Mouse (Mus musculus): ENCODE results near the gene Lpcat3. TPM values are rescaled to one million over a fixed set of nuclear protein-coding genes. Genes with fewer than 3 reads are reported as not detected.

Lpcat3 gene
- polyA plus RNA-seq, 1 experiment from 2014 or later = 46.9 TPM

DNA sequence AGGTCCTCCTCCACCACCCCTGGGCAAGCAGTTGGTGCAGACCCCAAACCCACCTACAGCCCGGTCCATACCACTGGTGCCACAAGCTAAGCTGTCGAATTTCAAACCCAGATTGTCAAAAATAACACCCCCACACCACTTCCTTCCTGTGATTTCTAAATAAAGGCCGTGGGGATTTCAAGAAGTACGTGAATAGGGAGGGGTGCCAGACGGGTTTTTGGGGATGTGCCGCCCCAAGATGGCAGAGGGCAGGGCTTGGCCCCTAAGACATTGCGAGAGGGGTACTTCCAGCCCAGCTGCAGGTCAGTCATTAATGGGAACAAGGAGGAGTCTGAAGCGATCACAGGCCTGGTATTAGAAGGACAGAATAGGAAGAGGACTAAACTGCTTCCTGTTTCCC, 60.7 kb downstream of the Lpcat3 start:
- Histone ChIP-seq H3K9me3 (no peaks in the 10 kb centered on the region), H3K4me3 (replicated peaks) (no peak overlapping the region), H3K36me3 (no peaks in the 10 kb centered on the region), H3K4me2 (no peak overlapping the region), H3K27me3 (no peaks in the 10 kb centered on the region), H3K27ac (no peak overlapping the region), H3K9ac (replicated peaks) (no peak overlapping the region), H3K4me1 (replicated peaks) (no peaks in the 10 kb centered on the region)
- WGBS = 72% methylated on average over 8 of the region's 8 CpGs
- no peak for ATAC-seq (ENCODE audit: insufficient number of reproducible peaks, insufficient read depth, low FRiP score, low TSS enrichment, low read depth)

DNA sequence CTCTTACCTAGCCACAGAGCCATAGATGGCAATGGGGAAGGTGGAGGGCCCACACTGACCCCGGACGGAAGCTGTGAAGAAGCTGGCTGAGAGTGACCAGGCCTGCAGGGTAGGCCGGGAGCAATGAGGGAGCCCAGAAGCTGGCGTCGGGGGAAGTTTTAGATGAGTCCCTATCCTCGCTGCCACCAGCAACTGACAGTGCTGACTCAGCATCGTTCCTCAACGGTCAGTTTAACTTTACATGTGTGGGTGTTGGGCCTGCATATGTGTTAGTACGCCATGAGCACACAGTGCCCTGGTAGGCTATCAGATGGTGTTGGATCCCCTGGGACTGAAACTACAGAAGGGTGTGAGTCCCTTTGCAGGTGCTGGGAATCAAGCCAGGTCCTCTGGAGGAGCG, 61.6 kb downstream of the Lpcat3 start:
- Histone ChIP-seq H3K9me3 (no peaks in the 10 kb centered on the region), H3K27me3 (no peaks in the 10 kb centered on the region), H3K4me3 (replicated peaks) (no peak overlapping the region), H3K36me3 (no peaks in the 10 kb centered on the region), H3K9ac (replicated peaks) (no peak overlapping the region), H3K4me1 (replicated peaks) (no peaks in the 10 kb centered on the region), H3K27ac (no peak overlapping the region), H3K4me2 (no peak overlapping the region)
- 86% methylated on average over 10 of the region's 10 CpGs for WGBS
- no peak for ATAC-seq (ENCODE audit: insufficient number of reproducible peaks, insufficient read depth, low FRiP score, low TSS enrichment, low read depth)

GRCm38 (mm10) chr6:124728621-124729020, 65.8 kb downstream of the Lpcat3 start:
- Histone ChIP-seq H3K27ac (no peak overlapping the region), H3K4me1 (replicated peaks) (peaks cover 9% of the 10 kb centered on the region; the same call in 1 of the 2 replicates), H3K9ac (replicated peaks) (no peak overlapping the region), H3K36me3 (no peaks in the 10 kb centered on the region), H3K9me3 (no peaks in the 10 kb centered on the region), H3K27me3 (no peaks in the 10 kb centered on the region), H3K4me2 (no peak overlapping the region), H3K4me3 (replicated peaks) (no peak overlapping the region)
- WGBS = 90% methylated on average over 10 of the region's 10 CpGs
- ATAC-seq (ENCODE audit: insufficient number of reproducible peaks, insufficient read depth, low FRiP score, low TSS enrichment, low read depth) = no peak

- 77% methylated on average over 8 of the region's 8 CpGs for WGBS
- no peak overlapping the region for H3K4me3 ChIP-seq (replicated peaks)
- peaks cover 9% of the 10 kb centered on the region; the same call in 1 of the 2 replicates for H3K4me1 ChIP-seq (replicated peaks)
- no peaks in the 10 kb centered on the region for H3K36me3 ChIP-seq
- H3K27ac ChIP-seq = no peak overlapping the region
- H3K27me3 ChIP-seq = no peaks in the 10 kb centered on the region
- no peaks in the 10 kb centered on the region for H3K9me3 ChIP-seq
- no peak overlapping the region for H3K4me2 ChIP-seq
- H3K9ac ChIP-seq (replicated peaks) = no peak overlapping the region
- no peak for ATAC-seq (ENCODE audit: insufficient number of reproducible peaks, insufficient read depth, low FRiP score, low TSS enrichment, low read depth)
Observed at GRCm38 (mm10) chr6:124729850-124730705, 67.3 kb downstream of the Lpcat3 start.

- H3K27me3 ChIP-seq = no peaks in the 10 kb centered on the region
- no peaks in the 10 kb centered on the region for H3K9me3 ChIP-seq
- no peaks in the 10 kb centered on the region for H3K36me3 ChIP-seq
- WGBS = 79% methylated on average over 7 of the region's 7 CpGs
- no peak overlapping the region for H3K27ac ChIP-seq
- peaks cover 9% of the 10 kb centered on the region; the same call in 1 of the 2 replicates for H3K4me1 ChIP-seq (replicated peaks)
- no peak overlapping the region for H3K9ac ChIP-seq (replicated peaks)
- H3K4me2 ChIP-seq = no peak overlapping the region
- no peak overlapping the region for H3K4me3 ChIP-seq (replicated peaks)
- ATAC-seq (ENCODE audit: insufficient number of reproducible peaks, insufficient read depth, low FRiP score, low TSS enrichment, low read depth) = no peak
Observed at GRCm38 (mm10) chr6:124731038-124731437, 68.2 kb downstream of the Lpcat3 start.

- H3K4me2 ChIP-seq = no peak overlapping the region
- no peak overlapping the region for H3K9ac ChIP-seq (replicated peaks)
- H3K9me3 ChIP-seq = no peaks in the 10 kb centered on the region
- peaks cover 9% of the 10 kb centered on the region; the same call in 1 of the 2 replicates for H3K4me1 ChIP-seq (replicated peaks)
- 53% methylated on average over 19 of the region's 19 CpGs for WGBS
- no peaks in the 10 kb centered on the region for H3K36me3 ChIP-seq
- H3K4me3 ChIP-seq (replicated peaks) = no peak overlapping the region
- no peaks in the 10 kb centered on the region for H3K27me3 ChIP-seq
- no peak for ATAC-seq (ENCODE audit: insufficient number of reproducible peaks, insufficient read depth, low FRiP score, low TSS enrichment, low read depth)
- H3K27ac ChIP-seq = 0 out of 2 replicates have a peak overlapping the region, but pooled peaks have one; percentile 2
Observed at GRCm38 (mm10) chr6:124732476-124733370, 69.9 kb downstream of the Lpcat3 start.

GRCm38 (mm10) chr6:124734417-124734816, 71.6 kb downstream of the Lpcat3 start:
- H3K4me2 ChIP-seq = no peak overlapping the region
- no peak overlapping the region for H3K4me3 ChIP-seq (replicated peaks)
- H3K9ac ChIP-seq (replicated peaks) = no peak overlapping the region
- WGBS = 89% methylated on average over 3 of the region's 3 CpGs
- no peak overlapping the region for H3K27ac ChIP-seq
- H3K27me3 ChIP-seq = no peaks in the 10 kb centered on the region
- no peaks in the 10 kb centered on the region for H3K9me3 ChIP-seq
- H3K4me1 ChIP-seq (replicated peaks) = peaks cover 22% of the 10 kb centered on the region
- H3K36me3 ChIP-seq = peaks cover 8% of the 10 kb centered on the region; the same call in 1 of the 2 replicates
- ATAC-seq (ENCODE audit: insufficient number of reproducible peaks, insufficient read depth, low FRiP score, low TSS enrichment, low read depth) = no peak

DNA sequence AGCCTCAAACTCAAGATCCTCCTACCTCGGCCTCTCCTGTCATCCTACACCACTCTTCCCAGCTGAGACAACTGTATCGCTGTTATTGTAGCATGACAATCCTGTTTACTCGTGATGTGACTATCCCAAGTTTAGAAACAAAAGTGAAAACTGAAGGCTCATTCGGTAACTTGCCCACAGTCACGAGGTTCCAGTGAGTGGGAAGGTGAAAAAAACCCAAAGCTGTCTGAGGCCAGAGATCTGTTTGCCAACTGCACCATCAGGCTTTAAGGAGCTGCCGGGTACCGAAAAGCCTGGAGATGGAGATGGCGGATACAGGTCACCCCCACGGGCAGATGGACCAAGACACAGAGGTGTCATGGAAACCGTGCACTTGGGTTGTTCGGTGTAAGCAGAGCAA, 74.2 kb downstream of the Lpcat3 start:
- no peak overlapping the region for H3K9ac ChIP-seq (replicated peaks)
- 91% methylated on average over 11 of the region's 11 CpGs for WGBS
- no peak overlapping the region for H3K27ac ChIP-seq
- H3K4me2 ChIP-seq = no peak overlapping the region
- no peak for ATAC-seq (ENCODE audit: insufficient number of reproducible peaks, insufficient read depth, low FRiP score, low TSS enrichment, low read depth)
- peaks cover 8% of the 10 kb centered on the region; the same call in 1 of the 2 replicates for H3K36me3 ChIP-seq
- H3K4me1 ChIP-seq (replicated peaks) = peaks cover 33% of the 10 kb centered on the region
- H3K9me3 ChIP-seq = no peaks in the 10 kb centered on the region
- H3K4me3 ChIP-seq (replicated peaks) = no peak overlapping the region
- H3K27me3 ChIP-seq = no peaks in the 10 kb centered on the region

DNA sequence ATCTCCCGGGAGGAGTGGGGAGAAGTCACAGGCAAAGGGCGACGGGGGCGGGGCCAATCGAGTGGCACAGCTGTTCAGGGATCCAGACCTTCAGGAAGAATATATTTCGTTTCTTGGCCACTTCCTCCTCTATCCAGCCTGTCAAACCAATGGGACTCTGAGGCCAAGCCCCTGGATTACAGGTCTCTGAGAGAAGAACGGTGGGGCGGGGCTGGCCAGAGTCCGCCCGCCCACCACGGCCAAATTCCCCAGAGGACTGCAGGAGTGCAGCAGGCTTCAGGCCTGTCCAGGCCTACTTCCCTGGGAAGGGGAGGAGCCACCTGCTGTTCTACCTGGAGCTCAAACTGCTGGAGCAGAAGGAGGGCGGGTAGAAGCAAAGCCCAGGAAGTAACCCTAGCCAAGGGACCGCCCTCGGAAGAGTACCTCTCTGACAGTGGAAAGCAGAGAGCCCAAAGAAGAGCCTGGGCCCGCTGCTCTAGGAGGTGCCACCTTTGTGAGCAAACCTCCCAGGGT, 75.7 kb downstream of the Lpcat3 start, which contains the start of gene Ptpn6:
Gene Ptpn6 (minus strand): TSS at position 204 of the 513 bp plus-strand sequence.
- peaks cover 25% of the 10 kb centered on the region for H3K4me1 ChIP-seq (replicated peaks)
- H3K9ac ChIP-seq (replicated peaks) = no peak within 1 kb of the TSS; the same call in 1 of the 2 replicates
- no peaks in the 10 kb centered on the region for H3K9me3 ChIP-seq
- H3K27ac ChIP-seq = peak within 1 kb of the TSS; percentile 100
- H3K4me2 ChIP-seq = peak within 1 kb of the TSS; percentile 73; the same call in 1 of the 2 replicates
- ATAC-seq (ENCODE audit: insufficient number of reproducible peaks, insufficient read depth, low FRiP score, low TSS enrichment, low read depth) = no peak
- 27% methylated on average over 15 of the region's 15 CpGs for WGBS
- H3K36me3 ChIP-seq = peaks cover 21% of the 10 kb centered on the region
- peak within 1 kb of the TSS; percentile 57; the same call in 1 of the 2 replicates for H3K4me3 ChIP-seq (replicated peaks)
- H3K27me3 ChIP-seq = no peaks in the 10 kb centered on the region

GRCm38 (mm10) chr6:124739231-124739796, 76.5 kb downstream of the Lpcat3 start:
- no peak overlapping the region for H3K9ac ChIP-seq (replicated peaks)
- 0 out of 2 replicates have a peak overlapping the region, but pooled peaks have one; percentile 57 for H3K4me3 ChIP-seq (replicated peaks)
- 83% methylated on average over 10 of the region's 10 CpGs for WGBS
- H3K27me3 ChIP-seq = no peaks in the 10 kb centered on the region
- no peaks in the 10 kb centered on the region for H3K9me3 ChIP-seq
- H3K4me2 ChIP-seq = peak overlapping the region; percentile 73; the same call in 1 of the 2 replicates
- H3K27ac ChIP-seq = peak overlapping the region; percentile 100
- H3K4me1 ChIP-seq (replicated peaks) = peaks cover 25% of the 10 kb centered on the region
- H3K36me3 ChIP-seq = peaks cover 28% of the 10 kb centered on the region
- no peak for ATAC-seq (ENCODE audit: insufficient number of reproducible peaks, insufficient read depth, low FRiP score, low TSS enrichment, low read depth)

Data from limb, embryonic 12.5 days (tissue).